Mouse (Mus musculus): ENCODE results near the gene Lrrc4c. TPM values are rescaled to one million over a fixed set of nuclear protein-coding genes. Genes with fewer than 3 reads are reported as not detected.

The Lrrc4c gene
- polyA plus RNA-seq, 1 experiment from 2014 or later, result 2.0 TPM

- 85% methylated on average over 1 of the region's 1 CpGs for WGBS
Measured at GRCm38 (mm10) chr2:96401186-96401811, 83.3 kb downstream of the Lrrc4c start.

GRCm38 (mm10) chr2:96402514-96402913 lies 84.5 kb downstream of the Lrrc4c start:
- no peaks in the 10 kb centered on the region for H3K27me3 ChIP-seq
- H3K4me1 ChIP-seq, result no peaks in the 10 kb centered on the region
- no peak overlapping the region for H3K4me2 ChIP-seq
- H3K27ac ChIP-seq, result no peak overlapping the region
- H3K9ac ChIP-seq, result no peak overlapping the region
- no peak overlapping the region for H3K4me3 ChIP-seq
- WGBS, result 57% methylated on average over 2 of the region's 2 CpGs
- ATAC-seq (ENCODE audit: insufficient number of reproducible peaks, insufficient read depth, low FRiP score, low TSS enrichment, low read depth), result no peak
- H3K9me3 ChIP-seq, result no peaks in the 10 kb centered on the region
- H3K36me3 ChIP-seq, result no peaks in the 10 kb centered on the region

More at GRCm38 (mm10) chr2:96401186-96401811, 83.3 kb downstream of the Lrrc4c start:
- H3K4me1 ChIP-seq, result no peaks in the 10 kb centered on the region
- H3K9me3 ChIP-seq, result no peaks in the 10 kb centered on the region
- no peak for ATAC-seq (ENCODE audit: insufficient number of reproducible peaks, insufficient read depth, low FRiP score, low TSS enrichment, low read depth)
- no peaks in the 10 kb centered on the region for H3K36me3 ChIP-seq
- H3K27ac ChIP-seq, result no peak overlapping the region
- no peak overlapping the region for H3K4me2 ChIP-seq
- H3K4me3 ChIP-seq, result no peak overlapping the region
- H3K9ac ChIP-seq, result no peak overlapping the region
- no peaks in the 10 kb centered on the region for H3K27me3 ChIP-seq

DNA sequence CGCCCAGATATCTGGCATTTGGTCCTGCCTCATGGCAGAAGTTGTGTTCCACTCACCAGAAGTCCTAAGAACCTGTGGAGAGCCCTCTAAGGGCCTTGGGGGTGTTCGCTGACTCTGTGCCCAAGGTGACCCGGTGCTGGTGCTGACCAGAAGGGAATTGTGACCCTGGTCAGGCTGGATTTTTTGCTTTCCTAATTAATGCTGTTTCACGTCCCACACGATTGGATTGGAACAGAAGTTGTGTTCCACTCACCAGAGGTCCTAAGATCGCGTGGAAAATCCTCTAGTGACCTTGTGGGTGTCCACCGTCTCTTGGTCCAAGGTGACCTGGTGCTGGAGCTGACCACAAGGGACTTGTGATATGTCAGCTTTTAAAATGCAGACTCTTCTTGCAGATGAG lies 88.9 kb downstream of the Lrrc4c start:
- WGBS, result 84% methylated on average over 8 of the region's 8 CpGs
- no peaks in the 10 kb centered on the region for H3K4me1 ChIP-seq
- H3K27ac ChIP-seq, result no peak overlapping the region
- no peak for ATAC-seq (ENCODE audit: insufficient number of reproducible peaks, insufficient read depth, low FRiP score, low TSS enrichment, low read depth)
- no peaks in the 10 kb centered on the region for H3K36me3 ChIP-seq
- no peak overlapping the region for H3K4me2 ChIP-seq
- H3K27me3 ChIP-seq, result no peaks in the 10 kb centered on the region
- no peak overlapping the region for H3K4me3 ChIP-seq
- H3K9ac ChIP-seq, result no peak overlapping the region
- no peaks in the 10 kb centered on the region for H3K9me3 ChIP-seq

DNA sequence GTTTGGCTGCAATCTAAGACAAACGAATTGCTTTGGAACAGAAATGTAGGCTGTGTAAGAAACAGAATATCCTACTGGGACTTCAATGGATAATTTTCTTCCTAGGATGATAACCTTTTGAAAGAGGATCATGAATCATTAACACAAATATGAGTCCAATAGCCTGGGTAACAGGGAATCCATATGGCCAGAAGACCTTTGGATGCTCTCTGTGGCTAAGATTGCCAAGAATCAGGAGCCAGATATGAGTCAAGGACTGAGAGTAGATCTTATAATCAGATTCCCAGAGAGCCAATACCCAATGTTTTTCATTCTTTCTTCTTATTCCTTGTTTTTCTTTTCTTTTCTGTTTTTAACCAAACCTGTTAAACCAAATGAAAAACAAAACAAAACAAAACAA lies 93.2 kb downstream of the Lrrc4c start:
- Histone ChIP-seq H3K9ac (no peak overlapping the region), H3K36me3 (no peaks in the 10 kb centered on the region), H3K27me3 (no peaks in the 10 kb centered on the region), H3K4me1 (no peaks in the 10 kb centered on the region), H3K4me2 (no peak overlapping the region), H3K4me3 (no peak overlapping the region), H3K9me3 (no peaks in the 10 kb centered on the region), H3K27ac (no peak overlapping the region)
- ATAC-seq (ENCODE audit: insufficient number of reproducible peaks, insufficient read depth, low FRiP score, low TSS enrichment, low read depth), result no peak
- 81% methylated on average over 1 of the region's 1 CpGs for WGBS

- Histone ChIP-seq H3K9ac (no peak overlapping the region), H3K9me3 (no peaks in the 10 kb centered on the region), H3K4me1 (no peaks in the 10 kb centered on the region), H3K4me3 (no peak overlapping the region), H3K36me3 (no peaks in the 10 kb centered on the region), H3K4me2 (no peak overlapping the region), H3K27ac (no peak overlapping the region), H3K27me3 (no peaks in the 10 kb centered on the region)
- ATAC-seq (ENCODE audit: insufficient number of reproducible peaks, insufficient read depth, low FRiP score, low TSS enrichment, low read depth), result no peak
Measured at GRCm38 (mm10) chr2:96461566-96461965, 143.6 kb downstream of the Lrrc4c start.

DNA sequence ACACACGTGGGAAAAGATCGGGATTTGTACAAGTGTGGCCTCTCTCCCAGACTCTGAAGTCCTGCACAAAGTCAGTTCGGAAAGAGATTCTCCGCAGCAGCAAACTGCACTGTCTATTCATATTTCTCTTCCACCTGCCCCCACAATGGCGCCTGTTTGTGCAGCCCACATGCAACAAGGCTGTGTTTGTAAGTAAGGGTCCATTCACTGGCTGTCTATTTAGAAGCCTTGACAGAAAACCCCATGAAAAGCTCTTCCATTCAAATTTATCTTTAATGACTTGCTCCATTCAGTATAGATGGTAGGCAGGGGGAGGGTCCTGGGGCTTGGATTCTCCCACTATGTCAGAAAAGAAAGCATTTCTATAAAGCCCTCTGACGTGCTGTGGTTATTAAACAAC lies 157.7 kb downstream of the Lrrc4c start:
- H3K4me3 ChIP-seq, result no peak overlapping the region
- 71% methylated on average over 6 of the region's 6 CpGs for whole genome bisulfite sequencing
- H3K9ac ChIP-seq, result no peak overlapping the region
- no peaks in the 10 kb centered on the region for H3K4me1 ChIP-seq
- no peak overlapping the region for H3K4me2 ChIP-seq
- H3K27ac ChIP-seq, result no peak overlapping the region
- no peak for ATAC-seq (ENCODE audit: insufficient number of reproducible peaks, insufficient read depth, low FRiP score, low TSS enrichment, low read depth)
- H3K9me3 ChIP-seq, result no peaks in the 10 kb centered on the region
- no peaks in the 10 kb centered on the region for H3K36me3 ChIP-seq
- no peaks in the 10 kb centered on the region for H3K27me3 ChIP-seq

DNA sequence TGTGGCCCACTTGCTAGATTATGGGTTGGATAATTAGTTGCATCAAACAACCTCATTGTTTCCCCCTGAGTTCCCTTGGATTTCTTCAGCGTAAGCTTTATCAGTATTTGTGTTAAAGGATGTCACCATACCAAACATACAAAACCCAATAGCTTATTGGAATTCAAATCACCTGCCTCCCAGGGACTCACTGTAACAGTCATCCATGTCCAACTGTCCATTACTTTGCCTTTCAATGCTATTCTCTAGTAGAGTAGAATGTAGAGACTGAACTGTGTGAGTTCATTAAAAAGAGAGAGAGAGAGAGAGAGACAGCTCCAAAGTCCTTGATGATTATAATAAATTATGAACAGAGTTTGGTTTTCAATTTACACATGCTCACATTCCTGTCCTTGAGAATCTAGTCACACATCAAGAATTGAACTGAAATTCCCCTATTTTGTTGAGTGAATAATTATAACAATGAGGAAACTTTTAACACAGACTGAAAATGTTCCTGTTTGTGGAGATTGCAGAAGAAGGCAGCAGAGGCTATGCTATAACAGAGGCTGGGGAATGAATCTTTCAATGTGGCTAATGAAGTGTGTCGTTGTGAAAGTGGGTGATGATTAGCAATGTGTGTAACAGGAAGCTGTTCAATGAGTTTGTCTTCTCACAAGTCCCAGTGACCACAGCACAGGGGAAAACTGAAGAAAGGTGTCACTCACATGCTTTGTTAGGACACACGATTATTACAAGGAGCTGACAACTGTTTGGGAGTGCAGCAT lies 181.3 kb downstream of the Lrrc4c start:
- Histone ChIP-seq H3K27me3 (no peaks in the 10 kb centered on the region), H3K4me3 (no peak overlapping the region), H3K9ac (no peak overlapping the region), H3K27ac (no peak overlapping the region), H3K9me3 (no peaks in the 10 kb centered on the region), H3K4me2 (no peak overlapping the region), H3K4me1 (no peaks in the 10 kb centered on the region), H3K36me3 (no peaks in the 10 kb centered on the region)
- no peak for ATAC-seq (ENCODE audit: insufficient number of reproducible peaks, insufficient read depth, low FRiP score, low TSS enrichment, low read depth)
- WGBS, result 74% methylated on average over 3 of the region's 3 CpGs

- Histone ChIP-seq H3K27ac (no peak overlapping the region), H3K4me1 (no peaks in the 10 kb centered on the region), H3K4me2 (no peak overlapping the region), H3K36me3 (no peaks in the 10 kb centered on the region), H3K9me3 (no peaks in the 10 kb centered on the region), H3K27me3 (no peaks in the 10 kb centered on the region), H3K9ac (no peak overlapping the region), H3K4me3 (no peak overlapping the region)
- no peak for ATAC-seq (ENCODE audit: insufficient number of reproducible peaks, insufficient read depth, low FRiP score, low TSS enrichment, low read depth)
- 88% methylated on average over 6 of the region's 6 CpGs for WGBS
Measured at GRCm38 (mm10) chr2:96504140-96504539, 186.2 kb downstream of the Lrrc4c start.

DNA sequence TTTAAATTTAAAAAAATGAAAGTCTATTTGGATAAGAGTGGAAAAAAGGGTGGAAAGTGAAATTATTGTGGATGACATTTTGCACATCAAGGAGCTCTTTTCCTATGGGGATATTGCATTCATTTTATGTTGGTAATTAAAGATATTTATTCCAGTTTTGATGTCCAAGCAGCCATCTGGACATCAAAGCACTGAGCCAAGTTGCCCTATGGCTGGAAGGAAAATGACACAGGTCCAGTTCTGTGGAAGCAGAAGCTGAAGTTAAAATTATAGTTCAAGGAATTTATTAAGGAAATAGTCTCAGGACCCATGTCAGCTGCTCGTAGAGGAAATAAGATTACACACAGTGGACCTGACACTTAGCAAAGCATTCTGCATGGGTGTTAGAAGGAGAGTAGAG lies 187.7 kb downstream of the Lrrc4c start:
- Histone ChIP-seq H3K4me3 (no peak overlapping the region), H3K9me3 (no peaks in the 10 kb centered on the region), H3K9ac (no peak overlapping the region), H3K36me3 (no peaks in the 10 kb centered on the region), H3K4me1 (no peaks in the 10 kb centered on the region), H3K27me3 (no peaks in the 10 kb centered on the region), H3K27ac (no peak overlapping the region), H3K4me2 (no peak overlapping the region)
- WGBS, result 68% methylated on average over 1 of the region's 1 CpGs
- ATAC-seq (ENCODE audit: insufficient number of reproducible peaks, insufficient read depth, low FRiP score, low TSS enrichment, low read depth), result no peak

DNA sequence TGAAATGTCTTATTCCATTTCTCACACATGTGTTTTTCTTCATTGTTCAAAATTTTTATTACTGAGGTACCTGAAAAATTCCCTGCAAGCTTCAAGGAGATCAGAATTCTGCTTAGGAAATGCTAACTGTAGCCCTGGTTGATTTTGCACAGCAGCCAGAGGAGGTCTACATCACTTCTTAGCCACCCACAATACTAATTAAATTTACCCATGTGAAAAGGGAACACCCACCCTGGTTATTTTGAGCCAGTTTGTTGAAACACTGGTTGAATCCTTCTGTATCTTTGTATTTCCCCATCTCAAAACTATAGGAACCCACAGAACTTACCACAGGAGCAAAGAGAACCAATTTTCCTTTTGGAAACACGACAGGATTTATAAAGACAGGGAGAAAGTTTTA lies 191.0 kb downstream of the Lrrc4c start:
- Histone ChIP-seq H3K9ac (no peak overlapping the region), H3K4me2 (no peak overlapping the region), H3K27ac (no peak overlapping the region), H3K36me3 (no peaks in the 10 kb centered on the region), H3K4me1 (no peaks in the 10 kb centered on the region), H3K27me3 (no peaks in the 10 kb centered on the region), H3K9me3 (no peaks in the 10 kb centered on the region), H3K4me3 (no peak overlapping the region)
- ATAC-seq (ENCODE audit: insufficient number of reproducible peaks, insufficient read depth, low FRiP score, low TSS enrichment, low read depth), result no peak
- 38% methylated on average over 1 of the region's 1 CpGs for WGBS

DNA sequence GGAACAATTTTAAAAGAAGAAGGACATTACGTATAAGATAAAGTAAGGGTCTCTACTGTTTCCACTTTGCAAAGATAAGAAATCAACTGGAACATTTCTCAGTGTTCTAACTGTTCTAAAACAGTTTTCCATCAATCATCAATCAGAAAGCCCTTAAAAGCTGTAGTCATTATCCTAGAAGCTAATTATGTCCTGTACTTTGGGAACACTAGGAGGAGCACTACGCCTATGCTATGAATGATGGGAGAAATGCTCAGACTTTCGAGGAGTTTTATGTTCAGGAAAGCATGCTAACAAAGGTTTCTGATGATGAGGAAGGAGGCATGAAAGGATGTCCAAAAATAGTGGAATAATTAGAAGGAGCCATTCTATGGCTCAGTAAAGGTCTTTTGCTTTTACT lies 219.5 kb downstream of the Lrrc4c start:
- Histone ChIP-seq H3K36me3 (no peaks in the 10 kb centered on the region), H3K4me1 (no peaks in the 10 kb centered on the region), H3K27me3 (no peaks in the 10 kb centered on the region), H3K9me3 (no peaks in the 10 kb centered on the region), H3K4me3 (no peak overlapping the region), H3K4me2 (no peak overlapping the region), H3K9ac (no peak overlapping the region), H3K27ac (no peak overlapping the region)
- WGBS, result 81% methylated on average over 3 of the region's 3 CpGs
- no peak for ATAC-seq (ENCODE audit: insufficient number of reproducible peaks, insufficient read depth, low FRiP score, low TSS enrichment, low read depth)

GRCm38 (mm10) chr2:96547171-96547570 lies 229.2 kb downstream of the Lrrc4c start:
- H3K27ac ChIP-seq, result no peak overlapping the region
- WGBS, result 75% methylated on average over 1 of the region's 1 CpGs
- no peaks in the 10 kb centered on the region for H3K4me1 ChIP-seq
- no peaks in the 10 kb centered on the region for H3K36me3 ChIP-seq
- no peak overlapping the region for H3K9ac ChIP-seq
- H3K4me2 ChIP-seq, result no peak overlapping the region
- no peak for ATAC-seq (ENCODE audit: insufficient number of reproducible peaks, insufficient read depth, low FRiP score, low TSS enrichment, low read depth)
- no peaks in the 10 kb centered on the region for H3K9me3 ChIP-seq
- H3K27me3 ChIP-seq, result no peaks in the 10 kb centered on the region
- H3K4me3 ChIP-seq, result no peak overlapping the region
